Mouse (Mus musculus) E14TG2a.4 (cell line): ENCODE measurements around the gene Grcc10.

Source experiments
- CTCF ChIP-seq: conservative IDR thresholded peaks from 2 replicates; pipeline ENCODE4 v1.5.1; 2014; ENCODE audit warnings: low read length
- NANOG ChIP-seq: IDR thresholded peaks from 2 replicates; pipeline ENCODE4 v1.6.1; 2014; ENCODE audit warnings: borderline replicate concordance, low read length, mixed read lengths
- POU5F1 ChIP-seq: IDR thresholded peaks from 2 replicates; pipeline ENCODE4 v1.6.1; 2014; ENCODE audit warnings: low read length, borderline replicate concordance

GRCm38 (mm10) chr6:124690517-124690916 lies 50.7 kb downstream of the Grcc10 start:
- TF ChIP-seq NANOG (no peak), CTCF (no peak), POU5F1 (no peak)
